Mouse (Mus musculus) small intestine, adult 2 months (tissue): Measurements from ENCODE around the gene Ldhd. TPM values are rescaled to one million over a fixed set of nuclear protein-coding genes. Genes with fewer than 3 reads are reported as not detected.

ENCODE experiments used
- H3K27ac ChIP-seq: fragments of 200-500 bp; 2 replicates; pipeline ENCODE4 v1.5.1; 2012; ENCODE audit warnings: low read depth, low read length, control low read depth, inconsistent platforms; ENCODE audit not compliant: insufficient read depth
- H3K27me3 ChIP-seq: fragments of 200-500 bp; 2 replicates; pipeline ENCODE4 v1.6.1; 2012; ENCODE audit warnings: mild to moderate bottlenecking, moderate library complexity, low read length, inconsistent platforms; ENCODE audit not compliant: control insufficient read depth, insufficient read depth
- H3K36me3 ChIP-seq: fragments of 200-500 bp; 2 replicates; pipeline ENCODE4 v1.6.1; 2012; ENCODE audit warnings: mild to moderate bottlenecking, low read length, control low read depth, inconsistent platforms; ENCODE audit not compliant: control insufficient read depth, insufficient read depth
- H3K4me1 ChIP-seq: fragments of 200-500 bp; 2 replicates; pipeline ENCODE4 v1.6.1; 2012; ENCODE audit warnings: low read length, inconsistent platforms, mixed read lengths; ENCODE audit not compliant: control insufficient read depth, insufficient read depth, insufficient read length
- H3K4me3 ChIP-seq: fragments of 200-500 bp; 2 replicates; pipeline ENCODE4 v1.5.1; 2012; ENCODE audit warnings: low read depth, mild to moderate bottlenecking, control low read depth, inconsistent platforms, low read length, moderate library complexity
- CTCF ChIP-seq: fragments of 200-500 bp; IDR thresholded peaks from 2 replicates; pipeline ENCODE4 v1.5.1; 2012; ENCODE audit warnings: low read depth, mild to moderate bottlenecking, control low read depth, inconsistent platforms, low read length, moderate library complexity, mixed read lengths; ENCODE audit not compliant: insufficient replicate concordance, insufficient read length; ENCODE audit errors: extremely low read depth
- POLR2A ChIP-seq: fragments of 200-500 bp; IDR thresholded peaks from 2 replicates; pipeline ENCODE4 v1.6.1; 2012; ENCODE audit warnings: low read depth, mild to moderate bottlenecking, control low read depth, inconsistent platforms, low read length, moderate library complexity
- WGBS: fragments of 180-500 bp; shearing (Covaris S2); methylation state at CpG from one replicate; pipeline ENCODE4 v1.1.7; 2018; 5-methylcytosine and 5-hydroxymethylcytosine counted together
- polyA plus RNA-seq: library from polyadenylated mRNA; depleted of rRNA; stranded (reverse); fragments of >200 nt; gene quantifications from 2 replicates; pipeline ENCODE4 v1.2.3, GENCODE M21; 2012

Gene Ldhd
- polyA plus RNA-seq, 1 experiment = 2.8 TPM

- no peaks in the 10 kb centered on the region for H3K4me1 ChIP-seq
- H3K36me3 ChIP-seq = no peaks in the 10 kb centered on the region
- TF ChIP-seq CTCF = no peak
- no peak for TF ChIP-seq POLR2A
- no peaks in the 10 kb centered on the region for H3K27me3 ChIP-seq
- no peak overlapping the region for H3K4me3 ChIP-seq
- H3K27ac ChIP-seq = no peak overlapping the region
- 66% methylated on average over 3 of the region's 3 CpGs for WGBS
Measured at GRCm38 (mm10) chr8:111584946-111585345, 45.2 kb downstream of the Ldhd start.

- H3K4me1 ChIP-seq = no peaks in the 10 kb centered on the region
- 83% methylated on average over 3 of the region's 3 CpGs for WGBS
- no peak overlapping the region for H3K4me3 ChIP-seq
- no peaks in the 10 kb centered on the region for H3K36me3 ChIP-seq
- no peak overlapping the region for H3K27ac ChIP-seq
- TF ChIP-seq CTCF (no peak), POLR2A (no peak)
- H3K27me3 ChIP-seq = no peaks in the 10 kb centered on the region
Measured at GRCm38 (mm10) chr8:111582386-111582785, 47.8 kb downstream of the Ldhd start.

GRCm38 (mm10) chr8:111580306-111580705 lies 49.9 kb downstream of the Ldhd start:
- Histone ChIP-seq H3K27ac (no peak overlapping the region), H3K36me3 (no peaks in the 10 kb centered on the region), H3K4me1 (no peaks in the 10 kb centered on the region), H3K4me3 (no peak overlapping the region), H3K27me3 (no peaks in the 10 kb centered on the region)
- WGBS = 80% methylated on average over 3 of the region's 3 CpGs
- TF ChIP-seq CTCF = no peak
- TF ChIP-seq POLR2A = no peak

- H3K36me3 ChIP-seq = no peaks in the 10 kb centered on the region
- 93% methylated on average over 1 of the region's 1 CpGs for WGBS
- no peaks in the 10 kb centered on the region for H3K27me3 ChIP-seq
- TF ChIP-seq POLR2A = no peak
- TF ChIP-seq CTCF = no peak
- H3K27ac ChIP-seq = no peak overlapping the region
- H3K4me1 ChIP-seq = no peaks in the 10 kb centered on the region
- H3K4me3 ChIP-seq = no peak overlapping the region
Measured at GRCm38 (mm10) chr8:111579318-111579717, 50.9 kb downstream of the Ldhd start.

GRCm38 (mm10) chr8:111577880-111578533 lies 52.2 kb downstream of the Ldhd start:
- no peak overlapping the region for H3K27ac ChIP-seq

DNA sequence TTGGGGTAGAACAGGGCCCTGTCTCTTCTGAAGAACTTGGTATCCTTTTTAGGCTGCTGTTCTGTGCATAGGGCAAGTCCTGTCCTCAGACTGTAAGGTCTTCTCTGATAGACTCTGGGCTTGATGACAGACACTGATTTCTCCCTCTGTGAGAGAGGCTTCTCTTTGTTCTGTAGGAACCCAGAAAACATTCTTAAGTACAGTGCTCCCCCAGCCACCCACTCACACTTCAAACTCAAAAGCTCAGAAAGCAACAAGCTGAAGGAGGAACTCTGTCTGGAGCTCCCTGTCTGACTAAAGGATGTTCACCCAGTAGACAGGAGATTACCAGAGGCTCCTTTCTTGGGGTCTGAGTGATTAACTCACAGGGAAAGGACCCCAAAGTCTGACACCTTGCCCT lies 53.7 kb downstream of the Ldhd start:
- Histone ChIP-seq H3K4me3 (no peak overlapping the region), H3K4me1 (peaks cover 8% of the 10 kb centered on the region; the same call in 1 of the 2 replicates), H3K27me3 (no peaks in the 10 kb centered on the region), H3K27ac (no peak overlapping the region), H3K36me3 (no peaks in the 10 kb centered on the region)
- TF ChIP-seq CTCF (no peak), POLR2A (no peak)

More at GRCm38 (mm10) chr8:111577880-111578533, 52.2 kb downstream of the Ldhd start:
- TF ChIP-seq POLR2A (no peak), CTCF (no peak)
- no peaks in the 10 kb centered on the region for H3K27me3 ChIP-seq
- H3K36me3 ChIP-seq = no peaks in the 10 kb centered on the region
- 71% methylated on average over 9 of the region's 9 CpGs for WGBS
- no peaks in the 10 kb centered on the region for H3K4me1 ChIP-seq
- H3K4me3 ChIP-seq = no peak overlapping the region

DNA sequence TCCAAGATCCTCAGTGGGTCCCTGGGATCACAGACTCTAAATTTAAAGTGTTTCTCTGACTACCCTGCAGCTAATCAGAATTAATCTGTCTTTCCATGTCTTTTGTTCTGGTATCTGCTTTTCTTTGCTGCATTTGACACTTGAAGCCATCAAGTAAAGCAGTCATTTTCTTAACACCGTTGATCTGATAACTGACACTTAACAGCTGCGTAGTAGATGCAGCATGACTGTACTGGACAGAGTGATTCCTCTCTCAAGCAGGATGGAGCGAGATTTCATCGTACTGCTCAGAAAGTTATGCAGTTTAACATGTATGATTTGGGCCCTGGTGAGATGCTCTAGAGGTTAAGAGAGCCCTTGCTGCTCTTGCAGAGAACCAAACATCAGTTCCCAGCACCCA lies 54.7 kb downstream of the Ldhd start:
- no peaks in the 10 kb centered on the region for H3K27me3 ChIP-seq
- no peak overlapping the region for H3K4me3 ChIP-seq
- H3K36me3 ChIP-seq = no peaks in the 10 kb centered on the region
- no peak overlapping the region for H3K27ac ChIP-seq
- 95% methylated on average over 4 of the region's 4 CpGs for WGBS
- H3K4me1 ChIP-seq = peaks cover 8% of the 10 kb centered on the region; the same call in 1 of the 2 replicates
- TF ChIP-seq POLR2A (no peak), CTCF (no peak)
